Mouse (Mus musculus) frontal cortex, adult 2 months (tissue): ENCODE data around the gene Prdm11. TPM values are rescaled to one million over a fixed set of nuclear protein-coding genes. Genes with fewer than 3 reads are reported as not detected.
A peak's percentile ranks its signal among the peaks of the same experiment; 100 is the strongest.

ENCODE experiments used
- DNase-seq, 2 experiments: peaks; one replicate each; pipeline ENCODE4 v3.0.0; 2022; ENCODE audit warnings: low spot score in 1 of 2; ENCODE audit errors: extremely low spot score in 1 of 2
- polyA plus RNA-seq: library from polyadenylated mRNA; depleted of rRNA; stranded (reverse); fragments of >200 nt; gene quantifications from 2 replicates; pipeline ENCODE4 v1.2.3, GENCODE M21; 2012; rRNA removed

The Prdm11 gene
- polyA plus RNA-seq, 1 experiment: 7.9 TPM

- DNase-seq: no peak
These were observed 107.9 kb downstream of the Prdm11 start for GRCm38 (mm10) chr2:92938063-92938462.

- no peak for DNase-seq
These were observed 110.5 kb downstream of the Prdm11 start for GRCm38 (mm10) chr2:92935483-92935882.

- peak; percentile 85 for DNase-seq
These were observed 111.5 kb downstream of the Prdm11 start for GRCm38 (mm10) chr2:92934312-92934982.

GRCm38 (mm10) chr2:92933379-92933778 is 112.6 kb downstream of the Prdm11 start:
- DNase-seq: no peak

GRCm38 (mm10) chr2:92931061-92931460 is 114.9 kb downstream of the Prdm11 start:
- DNase-seq: no peak

GRCm38 (mm10) chr2:92929696-92930095 is 116.3 kb downstream of the Prdm11 start:
- no peak for DNase-seq

- no peak for DNase-seq
These were observed 121.2 kb downstream of the Prdm11 start for GRCm38 (mm10) chr2:92924677-92925259.

GRCm38 (mm10) chr2:92920709-92921108 is 125.3 kb downstream of the Prdm11 start:
- peak; percentile 55 to 71 for DNase-seq

GRCm38 (mm10) chr2:92917405-92918142 is 128.4 kb downstream of the Prdm11 start:
- no peak for DNase-seq

- no peak for DNase-seq
These were observed 130.0 kb downstream of the Prdm11 start for GRCm38 (mm10) chr2:92915659-92916631.

Other genes with a start within 250 kb of the Prdm11 start
- gene Syt13, start 131.1 kb downstream of the Prdm11 start, polyA plus RNA-seq: 103 and 104 TPM in 2 replicates
- 80.4 and 85.9 TPM in 2 replicates for gene Trp53i11, start 141.4 kb upstream of the Prdm11 start, polyA plus RNA-seq